Mouse (Mus musculus): ENCODE results near the gene Cdt1.
"Not testable (repeated sequence)": the region's sequence is repeated elsewhere in the genome, so short reads cannot be mapped to it uniquely, and the experiment has no call there.

The Cdt1 gene

GRCm38 (mm10) chr8:122550234-122550994 is 17.4 kb upstream of the Cdt1 start:
- no peak for DNase-seq (ENCODE audit: low spot score in 2 of 2)

- DNase-seq (ENCODE audit: low spot score in 2 of 2): no peak
These were observed 16.9 kb upstream of the Cdt1 start for GRCm38 (mm10) chr8:122550995-122551264.

- peak; percentile 80 to 83 for DNase-seq (ENCODE audit: low spot score in 2 of 2)
These were observed 16.4 kb upstream of the Cdt1 start, which contains the start of gene Piezo1 for GRCm38 (mm10) chr8:122551265-122552051. TSS of gene Piezo1 (minus strand) at chr8:122551329.

GRCm38 (mm10) chr8:122554786-122555185 is 13.0 kb upstream of the Cdt1 start:
- no peak for DNase-seq (ENCODE audit: low spot score in 2 of 2)

- no peak for DNase-seq (ENCODE audit: low spot score in 2 of 2)
These were observed 11.5 kb upstream of the Cdt1 start for GRCm38 (mm10) chr8:122556030-122557009.

GRCm38 (mm10) chr8:122557248-122558038 is 10.4 kb upstream of the Cdt1 start:
- DNase-seq (ENCODE audit: low spot score in 2 of 2): no peak

GRCm38 (mm10) chr8:122558671-122559349 is 9.0 kb upstream of the Cdt1 start:
- no peak for DNase-seq (ENCODE audit: low spot score in 2 of 2)

- DNase-seq (ENCODE audit: low spot score in 2 of 2): no peak
These were observed 6.6 kb upstream of the Cdt1 start for GRCm38 (mm10) chr8:122561199-122561598.

- no peak for DNase-seq (ENCODE audit: low spot score in 2 of 2)
These were observed 3.2 kb upstream of the Cdt1 start for GRCm38 (mm10) chr8:122564363-122565352.

- DNase-seq (ENCODE audit: low spot score in 2 of 2): no peak
These were observed 1.0 kb upstream of the Cdt1 start for GRCm38 (mm10) chr8:122566766-122567165.

- DNase-seq (ENCODE audit: low spot score in 2 of 2): no peak
These were observed 292 bp downstream of the Cdt1 start for GRCm38 (mm10) chr8:122568109-122568504.

GRCm38 (mm10) chr8:122568881-122569309 is 1.1 kb downstream of the Cdt1 start:
- DNase-seq (ENCODE audit: low spot score in 2 of 2): no peak

GRCm38 (mm10) chr8:122569329-122569728 is 1.5 kb downstream of the Cdt1 start:
- no peak for DNase-seq (ENCODE audit: low spot score in 2 of 2)

- no peak for DNase-seq (ENCODE audit: low spot score in 2 of 2)
These were observed 2.2 kb downstream of the Cdt1 start for GRCm38 (mm10) chr8:122569996-122570395.

- DNase-seq (ENCODE audit: low spot score in 2 of 2): no peak
These were observed 3.3 kb downstream of the Cdt1 start for GRCm38 (mm10) chr8:122571153-122571552.

- DNase-seq (ENCODE audit: low spot score in 2 of 2): no peak
These were observed 4.0 kb downstream of the Cdt1 start for GRCm38 (mm10) chr8:122571750-122572267.

GRCm38 (mm10) chr8:122572751-122573150 is 4.9 kb downstream of the Cdt1 start:
- DNase-seq (ENCODE audit: low spot score in 2 of 2): no peak

GRCm38 (mm10) chr8:122573176-122573575 is 5.4 kb downstream of the Cdt1 start:
- not testable (repeated sequence) for DNase-seq (ENCODE audit: low spot score in 2 of 2)

- DNase-seq (ENCODE audit: low spot score in 2 of 2): no peak
These were observed 5.8 kb downstream of the Cdt1 start for GRCm38 (mm10) chr8:122573577-122573976.
